Mouse (Mus musculus) adrenal gland, adult 18-20 months (tissue): ENCODE data around the gene Slfn9. TPM values are rescaled to one million over a fixed set of nuclear protein-coding genes. Genes with fewer than 3 reads are reported as not detected.
"Not testable (repeated sequence)": the region's sequence is repeated elsewhere in the genome, so short reads cannot be mapped to it uniquely, and the experiment has no call there.

Experiments
- DNase-seq, 2 experiments: peaks; one replicate each; pipeline ENCODE4 v3.0.0; 2021 to 2022; ENCODE audit warnings: low spot score in 2 of 2
- total RNA-seq, 2 experiments: library from RNA; stranded (reverse); gene quantifications; 1 replicate in 1 of 2; 2 replicates in 1 of 2; pipeline ENCODE4 v1.2.3; 2021

The Slfn9 gene
- total RNA-seq, 2 experiments from 2014 or later: 2.8 to 5.2 TPM

DNA sequence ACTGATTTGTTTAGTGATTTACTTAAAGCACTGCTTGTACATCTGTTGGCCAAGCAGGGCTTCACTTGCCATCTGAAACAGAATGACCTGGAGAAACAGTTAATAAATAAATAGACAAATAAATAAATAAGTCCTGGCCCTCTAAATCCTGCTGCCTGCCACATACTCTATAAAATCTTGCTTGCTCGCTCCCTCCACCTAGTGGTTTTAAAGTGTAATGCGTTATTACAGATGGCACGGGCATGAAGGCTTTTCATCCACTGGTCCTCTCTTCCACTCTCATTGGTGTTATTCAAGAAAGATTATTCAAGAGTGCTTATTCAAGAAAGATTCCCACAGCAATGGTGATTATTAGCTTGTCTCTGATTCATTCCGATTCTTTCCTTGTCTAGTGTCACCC, 32.0 kb downstream of the Slfn9 start:
- DNase-seq: peak in 1 of 2 experiments; percentile 27

DNA sequence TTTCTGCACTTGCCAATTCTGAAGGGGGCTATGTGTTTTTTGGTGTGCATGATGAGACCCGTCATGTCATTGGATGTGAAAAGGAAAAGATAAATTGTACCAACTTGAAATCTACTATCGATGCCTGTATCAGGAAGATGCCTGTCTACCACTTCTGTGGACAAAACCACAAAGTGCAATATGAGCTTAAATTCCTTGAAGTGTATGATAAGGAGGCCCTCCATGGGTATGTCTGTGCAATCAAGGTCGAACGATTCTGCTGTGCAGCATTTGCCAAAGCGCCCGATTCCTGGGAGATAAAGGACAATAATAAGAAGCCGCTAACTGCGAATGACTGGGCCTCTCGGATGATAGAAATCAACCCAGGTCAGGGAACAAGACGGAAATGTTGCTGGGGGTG, 34.7 kb downstream of the Slfn9 start:
- DNase-seq: no peak

DNA sequence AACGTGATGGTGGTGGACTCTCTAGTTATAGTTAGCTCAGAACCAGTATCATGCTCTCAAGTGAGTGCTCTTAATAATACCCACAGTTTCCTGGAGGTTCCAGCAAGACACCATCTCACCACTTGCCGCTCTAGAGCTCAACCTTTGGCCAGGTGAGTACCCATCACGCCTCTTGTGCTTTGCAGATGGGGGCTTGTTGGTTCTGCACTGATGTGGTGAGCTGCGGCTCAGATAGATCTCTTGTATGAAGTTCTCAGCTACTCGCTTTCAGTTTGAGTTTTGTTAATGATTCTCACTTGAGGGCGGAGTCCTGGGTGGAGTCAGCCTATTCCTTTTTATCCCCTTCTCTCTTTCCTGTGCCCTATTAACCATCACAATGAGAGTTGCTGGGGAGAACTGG, 37.0 kb downstream of the Slfn9 start:
- DNase-seq: no peak

DNA sequence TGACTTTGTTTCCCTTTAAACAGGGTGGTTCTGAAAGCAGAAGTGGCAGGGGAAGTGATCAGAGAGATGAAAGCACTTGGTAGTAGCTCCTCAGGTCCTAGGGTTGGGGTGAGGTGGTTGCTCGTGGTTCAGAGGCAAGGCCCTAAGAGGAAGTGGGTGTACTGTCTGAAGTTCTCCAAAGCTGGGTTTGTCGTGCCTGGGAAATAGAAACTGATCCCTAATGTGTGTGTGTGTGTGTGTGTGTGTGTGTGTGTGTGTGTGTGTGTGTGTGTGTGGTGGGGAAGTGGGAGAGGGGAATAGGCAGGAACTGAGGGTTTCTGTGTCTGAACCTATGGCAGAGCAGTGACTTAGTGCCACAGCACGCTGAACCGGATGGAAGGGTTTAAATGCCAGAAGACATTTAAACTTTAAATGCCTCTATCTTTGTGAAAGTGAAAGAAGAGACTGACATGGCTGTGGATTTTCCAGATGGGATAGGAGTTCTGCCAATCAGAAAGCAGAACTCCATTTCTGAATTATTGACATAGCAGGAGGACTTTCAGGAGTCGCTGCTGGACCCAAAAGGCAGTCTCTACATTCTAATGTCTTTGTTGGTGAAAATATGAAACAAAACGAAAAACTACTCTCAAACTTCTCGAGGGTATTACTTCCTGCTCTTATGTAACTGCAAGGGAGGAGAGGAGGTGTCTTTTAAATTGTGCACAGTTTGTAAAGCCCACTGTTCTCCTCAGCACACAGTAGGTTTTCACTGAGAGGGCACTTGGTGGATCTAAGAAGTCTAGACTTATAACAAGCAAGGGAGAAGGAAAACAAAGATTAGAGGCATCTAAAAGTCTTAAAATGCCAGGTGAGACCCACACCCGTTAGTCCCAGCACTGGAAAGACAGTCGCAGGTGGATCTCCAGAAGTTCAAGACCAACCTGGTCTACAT, 38.8 kb downstream of the Slfn9 start:
- no peak for DNase-seq

DNA sequence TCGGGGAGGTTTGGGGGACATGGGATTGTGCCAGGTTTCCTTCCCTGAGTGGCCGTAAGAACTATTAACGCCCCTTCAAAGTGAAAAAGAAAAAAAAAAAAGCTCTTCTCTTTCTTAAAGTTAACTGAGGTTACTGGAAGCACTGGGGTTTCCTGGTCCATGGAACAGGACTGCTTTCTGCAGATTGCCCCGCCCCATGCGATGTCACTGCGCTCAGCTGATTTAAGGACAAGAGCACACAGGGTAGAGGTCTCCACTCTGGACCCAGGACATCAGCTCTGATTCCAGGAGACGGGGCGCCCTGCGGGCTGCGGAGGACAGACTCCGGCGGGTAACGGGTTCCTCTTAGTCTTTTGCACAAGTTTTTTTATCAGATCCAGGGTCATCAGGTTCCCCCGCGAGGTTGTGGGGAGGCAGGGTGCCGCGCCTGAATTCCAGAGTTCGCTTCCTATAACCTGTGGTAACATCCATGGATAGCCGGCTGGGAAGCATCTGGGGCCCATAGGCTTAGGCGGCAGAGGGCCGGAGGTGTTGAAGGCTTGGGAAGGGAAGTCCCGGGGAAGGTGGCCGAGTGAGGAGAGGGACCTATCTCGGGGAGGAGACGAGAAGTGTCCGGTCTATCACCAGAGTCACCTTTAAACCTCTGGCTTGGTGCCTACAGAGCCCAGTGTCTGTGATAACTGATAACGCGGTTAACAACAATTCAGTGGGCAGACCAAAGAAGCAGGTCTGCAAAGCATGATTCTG, 39.6 kb downstream of the Slfn9 start:
- peak; percentile 35 to 63 for DNase-seq

DNA sequence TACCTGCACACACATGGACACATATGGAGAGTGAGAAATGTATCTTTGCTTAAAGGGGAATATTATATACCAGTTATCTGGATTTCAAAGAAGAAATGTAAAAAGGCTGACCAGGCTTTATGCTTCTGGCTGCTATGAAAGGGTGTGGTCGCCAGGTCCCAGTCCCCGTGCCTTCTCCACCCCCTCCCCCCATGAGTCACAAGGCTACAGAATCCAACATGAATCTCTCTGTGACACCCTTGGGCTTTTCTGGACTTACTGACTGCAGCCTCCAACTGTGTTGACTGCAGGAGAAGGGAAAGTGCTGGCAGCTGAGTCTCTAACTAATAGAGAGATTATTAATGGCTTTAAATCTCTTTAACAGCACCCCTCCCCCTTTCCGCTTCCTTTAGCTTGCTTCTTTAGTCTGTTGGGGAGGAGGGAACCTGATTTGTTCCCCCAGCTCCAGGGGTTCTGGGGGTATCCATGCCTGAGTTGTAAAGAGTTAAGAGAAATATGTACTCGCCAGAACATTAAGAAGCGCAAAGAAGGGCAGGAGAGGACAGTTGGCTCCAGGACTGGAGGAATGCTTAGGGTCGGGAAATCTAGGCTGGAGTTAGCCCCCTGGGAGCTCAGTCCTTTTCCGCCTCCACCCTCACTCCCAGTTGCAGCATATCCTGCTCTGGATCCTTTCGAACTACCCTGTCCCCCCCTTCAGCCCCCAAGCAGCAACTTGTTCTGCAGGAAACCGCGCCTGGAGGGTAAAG, 40.7 kb downstream of the Slfn9 start, which contains the start of gene Slfn5:
TSS of gene Slfn5 (plus strand) at position 614 of the 746 bp plus-strand sequence.
- no peak for DNase-seq

DNA sequence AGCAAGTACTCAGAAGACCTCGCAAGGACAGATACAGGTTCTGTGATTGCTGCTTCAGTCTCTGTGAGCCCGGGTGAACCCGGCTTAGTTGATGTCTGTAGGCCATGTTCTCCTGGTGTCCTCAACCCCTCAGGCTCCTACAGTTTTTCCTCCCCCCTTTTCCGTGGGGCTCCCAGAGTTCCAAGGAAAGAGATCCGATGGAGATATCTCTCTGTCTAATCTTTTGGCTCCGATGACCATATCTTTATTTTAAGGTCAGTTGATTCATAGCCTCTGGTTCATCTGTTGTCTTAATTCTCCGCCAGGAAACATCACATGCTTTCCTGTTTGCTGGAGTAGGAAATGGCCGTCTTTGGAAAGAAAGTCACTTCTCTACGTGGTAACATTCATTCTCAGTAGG, 42.6 kb downstream of the Slfn9 start:
- DNase-seq: no peak

DNA sequence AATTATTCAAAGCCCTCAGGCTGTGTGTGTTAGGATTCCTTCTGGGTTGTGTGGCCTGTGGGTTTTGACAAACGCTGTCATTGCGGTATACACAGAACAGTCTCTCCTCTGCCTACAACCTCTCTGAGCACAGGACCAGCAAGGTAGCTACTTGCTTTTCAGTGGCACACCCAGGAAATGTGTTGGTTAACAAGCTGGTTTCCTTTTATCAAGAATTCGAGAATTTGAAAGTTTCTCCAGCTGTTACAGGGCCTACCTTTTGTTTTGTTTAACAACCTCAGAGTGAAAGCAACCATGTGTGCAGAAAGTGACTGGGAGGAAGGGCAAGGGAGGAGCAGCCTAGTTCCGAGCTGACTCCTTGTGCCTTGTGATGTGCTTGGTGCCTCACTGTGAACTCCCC, 44.2 kb downstream of the Slfn9 start:
- DNase-seq: no peak

DNA sequence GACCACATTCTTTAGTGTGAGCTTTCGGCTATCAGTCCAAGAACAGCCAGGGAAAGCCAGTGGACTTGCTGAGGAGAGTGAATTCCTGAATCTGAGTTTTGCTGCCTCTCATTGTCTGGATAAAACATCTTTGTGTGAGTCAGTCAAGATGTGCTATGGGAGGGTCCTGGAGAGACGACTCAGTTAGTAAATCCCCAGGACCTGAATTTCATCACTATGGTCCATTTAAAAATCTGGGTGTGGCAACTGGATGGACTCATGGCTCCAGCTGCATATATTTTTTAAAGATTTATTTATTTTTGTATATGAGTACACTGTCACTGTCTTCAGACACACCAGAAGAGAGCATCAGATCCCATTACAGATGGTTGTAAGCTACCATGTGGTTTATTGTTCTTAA, 46.0 kb downstream of the Slfn9 start:
- DNase-seq: no peak

DNA sequence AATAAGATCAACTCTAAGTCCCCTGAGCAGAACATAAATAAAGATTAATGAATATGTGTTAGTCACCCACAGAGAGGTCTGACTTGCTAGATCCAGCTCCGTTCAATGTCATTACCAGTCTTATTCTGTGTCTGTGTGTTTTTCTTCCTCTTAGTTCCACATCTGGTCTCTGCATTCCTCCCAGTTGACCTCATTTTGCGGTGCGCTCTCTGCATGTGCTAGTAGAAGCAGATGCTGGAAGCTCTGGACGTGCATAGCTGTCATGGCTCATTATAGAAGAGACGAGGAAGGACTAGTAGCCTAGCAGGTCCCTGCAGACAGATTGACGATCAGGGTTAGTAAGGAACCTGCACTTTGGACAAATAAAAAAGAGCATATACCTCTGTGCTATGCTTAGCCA, 48.3 kb downstream of the Slfn9 start:
- DNase-seq: no peak

DNA sequence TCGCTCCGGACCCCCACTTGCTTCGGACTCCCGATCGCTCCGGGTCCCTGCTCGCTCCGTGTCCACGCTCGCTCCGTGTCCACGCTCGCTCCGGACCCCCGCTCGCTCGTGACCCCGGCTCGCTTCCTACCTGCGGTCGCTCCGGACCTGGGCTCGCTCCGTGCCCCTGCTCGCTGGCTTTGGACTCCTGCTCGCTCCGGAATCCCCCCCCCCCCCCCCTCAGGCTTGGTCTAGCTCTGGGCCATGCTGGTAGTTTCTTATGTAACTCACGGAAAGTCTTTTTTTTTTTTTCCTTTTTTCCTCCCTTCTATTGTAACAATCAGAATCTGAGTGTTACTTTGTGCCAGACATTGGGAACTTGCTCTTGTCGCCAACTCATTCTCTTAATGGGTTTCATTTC, 58.4 kb downstream of the Slfn9 start:
- no peak for DNase-seq

DNA sequence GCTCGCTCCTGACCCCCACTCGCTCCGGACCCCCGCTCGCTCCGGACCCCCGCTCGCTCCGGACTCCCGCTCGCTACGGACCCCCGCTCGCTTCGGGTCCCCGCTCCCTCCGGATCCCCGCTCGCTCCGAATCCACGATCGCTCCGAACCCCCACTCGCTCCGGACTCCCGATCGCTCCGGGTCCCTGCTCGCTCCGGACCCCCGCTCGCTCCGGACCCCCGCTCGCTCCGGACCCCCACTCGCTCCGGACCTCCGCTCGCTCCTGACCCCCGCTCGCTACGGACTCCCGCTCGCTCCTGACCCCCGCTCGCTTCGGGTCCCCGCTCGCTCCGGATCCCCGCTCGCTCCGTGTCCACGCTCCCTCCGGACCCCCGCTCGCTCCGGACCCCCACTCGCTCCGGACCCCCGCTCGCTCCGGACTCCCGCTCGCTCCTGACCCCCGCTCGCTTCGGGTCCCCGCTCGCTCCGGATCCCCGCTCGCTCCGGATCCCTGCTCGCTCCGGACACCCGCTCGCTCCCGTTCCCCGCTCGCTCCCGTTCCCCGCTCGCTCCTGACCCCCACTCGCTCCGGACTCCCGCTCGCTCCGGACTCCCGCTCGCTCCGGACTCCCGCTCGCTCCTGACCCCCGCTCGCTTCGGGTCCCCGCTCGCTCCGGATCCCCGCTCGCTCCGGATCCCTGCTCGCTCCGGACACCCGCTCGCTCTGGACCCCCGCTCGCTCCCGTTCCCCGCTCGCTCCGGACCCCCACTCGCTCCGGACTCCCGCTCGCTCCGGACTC, 59.8 kb downstream of the Slfn9 start:
- DNase-seq: not testable (repeated sequence)

DNA sequence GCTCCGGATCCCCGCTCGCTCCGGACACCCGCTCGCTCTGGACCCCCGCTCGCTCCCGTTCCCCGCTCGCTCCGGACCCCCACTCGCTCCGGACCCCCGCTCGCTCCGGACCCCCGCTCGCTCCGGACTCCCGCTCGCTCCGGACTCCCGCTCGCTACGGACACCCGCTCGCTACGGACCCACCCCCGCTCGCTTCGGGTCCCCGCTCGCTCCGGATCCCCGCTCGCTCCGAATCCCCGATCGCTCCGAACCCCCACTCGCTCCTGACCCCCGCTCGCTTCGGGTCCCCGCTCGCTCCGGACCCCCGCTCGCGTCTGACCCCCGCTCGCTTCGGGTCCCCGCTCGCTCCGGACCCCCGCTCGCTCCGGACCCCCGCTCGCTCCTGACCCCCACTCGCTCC, 60.5 kb downstream of the Slfn9 start:
- DNase-seq: not testable (repeated sequence)

DNA sequence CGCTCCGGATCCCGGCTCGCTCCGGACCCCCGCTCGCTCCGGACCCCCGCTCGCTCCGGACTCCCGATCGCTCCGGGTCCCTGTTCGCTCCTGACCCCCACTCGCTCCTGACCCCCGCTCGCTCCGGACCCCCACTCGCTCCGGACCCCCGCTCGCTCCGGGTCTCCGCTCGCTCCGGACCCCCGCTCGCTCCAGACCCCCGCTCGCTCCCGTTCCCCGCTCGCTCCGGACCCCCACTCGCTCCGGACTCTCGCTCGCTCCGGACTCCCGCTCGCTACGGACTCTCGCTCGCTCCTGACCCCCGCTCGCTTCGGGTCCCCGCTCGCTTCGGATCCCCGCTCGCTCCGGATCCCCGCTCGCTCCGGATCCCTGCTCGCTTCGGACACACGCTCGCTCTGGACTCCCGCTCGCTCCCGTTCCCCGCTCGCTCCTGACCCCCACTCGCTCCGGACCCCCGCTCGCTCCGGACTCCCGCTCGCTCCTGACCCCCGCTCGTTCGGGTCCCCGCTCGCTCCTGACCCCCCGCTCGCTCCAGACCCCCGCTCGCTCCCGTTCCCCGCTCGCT, 61.2 kb downstream of the Slfn9 start:
- DNase-seq: not testable (repeated sequence)

DNA sequence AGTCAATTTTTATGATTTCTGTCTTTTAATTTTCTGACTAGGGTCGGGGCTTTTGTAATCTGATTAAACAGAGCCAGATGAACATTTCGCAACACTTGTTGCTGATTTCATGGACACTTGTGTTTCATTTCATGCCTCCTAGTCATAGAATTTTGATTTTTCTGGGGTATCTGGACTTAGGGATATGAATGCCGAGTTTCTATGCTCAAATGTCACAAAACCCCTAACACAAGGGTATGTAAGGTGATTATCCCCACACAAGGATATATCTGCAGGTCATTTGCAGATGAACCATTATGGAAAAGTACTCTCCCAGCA, 62.0 kb downstream of the Slfn9 start:
- DNase-seq: no peak

DNA sequence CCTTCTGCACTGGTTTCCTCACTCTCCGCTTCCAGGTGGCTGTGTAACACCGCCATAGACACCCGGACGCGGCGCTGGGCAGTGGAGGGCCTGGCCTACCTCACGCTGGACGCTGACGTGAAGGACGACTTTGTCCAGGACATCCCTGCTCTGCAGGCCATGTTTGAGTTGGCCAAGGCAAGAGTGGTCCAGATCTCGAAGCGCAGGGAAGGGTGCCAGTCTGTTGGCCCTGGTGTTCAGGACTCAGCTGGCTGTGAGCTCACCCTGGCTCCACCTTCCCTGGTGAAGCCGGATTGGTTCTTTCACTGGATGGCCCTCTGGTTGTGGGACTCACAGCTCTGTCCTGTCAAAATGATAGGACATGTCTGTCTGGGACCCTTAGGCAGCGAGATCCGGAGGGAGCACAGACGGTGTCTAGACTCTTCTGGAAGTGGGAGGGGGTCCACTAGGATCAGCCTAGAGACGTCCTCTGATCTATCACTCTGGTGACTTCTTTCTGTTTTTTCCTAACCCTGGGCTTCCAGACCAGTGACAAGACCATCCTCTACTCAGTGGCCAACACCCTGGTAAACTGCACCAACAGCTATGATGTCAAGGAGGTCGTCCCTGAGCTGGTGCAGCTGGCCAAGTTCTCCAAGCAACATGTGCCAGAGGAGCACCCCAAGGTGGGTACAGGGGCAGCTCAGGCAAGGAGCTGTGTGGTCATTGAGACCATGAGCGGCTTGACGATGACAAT, 62.6 kb downstream of the Slfn9 start:
- no peak for DNase-seq
